Mouse (Mus musculus): ENCODE results near the gene Serinc3. TPM values are rescaled to one million over a fixed set of nuclear protein-coding genes. Genes with fewer than 3 reads are reported as not detected.

The Serinc3 gene
- polyA plus RNA-seq, 1 experiment from 2014 or later, result 22.1 TPM

GRCm38 (mm10) chr2:163597661-163598060 is 47.3 kb downstream of the Serinc3 start:
- H3K4me1 ChIP-seq, result peaks cover 20% of the 10 kb centered on the region
- no peaks in the 10 kb centered on the region for H3K36me3 ChIP-seq (replicated peaks)
- WGBS, result 58% methylated on average over 4 of the region's 4 CpGs
- H3K27ac ChIP-seq (replicated peaks), result no peak overlapping the region
- no peaks in the 10 kb centered on the region for H3K27me3 ChIP-seq (replicated peaks; ENCODE audit: low read depth, poor library complexity, severe bottlenecking)
- DNase-seq (ENCODE audit: low spot score), result peak; percentile 39
- no peaks in the 10 kb centered on the region for H3K9me3 ChIP-seq
- no peak overlapping the region for H3K4me3 ChIP-seq

- Histone ChIP-seq H3K36me3 (replicated peaks) (no peaks in the 10 kb centered on the region), H3K27me3 (replicated peaks; ENCODE audit: low read depth, poor library complexity, severe bottlenecking) (no peaks in the 10 kb centered on the region), H3K4me1 (peaks cover 18% of the 10 kb centered on the region; the same call in 1 of the 2 replicates), H3K27ac (replicated peaks) (no peak overlapping the region), H3K4me3 (no peak overlapping the region), H3K9me3 (no peaks in the 10 kb centered on the region)
- 75% methylated on average over 3 of the region's 3 CpGs for WGBS
- DNase-seq (ENCODE audit: low spot score), result no peak
These were observed 48.1 kb downstream of the Serinc3 start for GRCm38 (mm10) chr2:163596873-163597155.

GRCm38 (mm10) chr2:163596057-163596872 is 48.7 kb downstream of the Serinc3 start:
- Histone ChIP-seq H3K4me1 (peaks cover 15% of the 10 kb centered on the region; the same call in 1 of the 2 replicates), H3K27me3 (replicated peaks; ENCODE audit: low read depth, poor library complexity, severe bottlenecking) (no peaks in the 10 kb centered on the region), H3K9me3 (no peaks in the 10 kb centered on the region), H3K27ac (replicated peaks) (no peak overlapping the region), H3K4me3 (no peak overlapping the region), H3K36me3 (replicated peaks) (no peaks in the 10 kb centered on the region)
- DNase-seq (ENCODE audit: low spot score), result peak; percentile 10
- WGBS, result 74% methylated on average over 13 of the region's 13 CpGs

- Histone ChIP-seq H3K9me3 (no peaks in the 10 kb centered on the region), H3K36me3 (replicated peaks) (no peaks in the 10 kb centered on the region), H3K4me1 (peaks cover 23% of the 10 kb centered on the region; the same call in 1 of the 2 replicates), H3K4me3 (no peak overlapping the region), H3K27ac (replicated peaks) (no peak overlapping the region; the same call in 1 of the 2 replicates), H3K27me3 (replicated peaks; ENCODE audit: low read depth, poor library complexity, severe bottlenecking) (no peaks in the 10 kb centered on the region)
- 18% methylated on average over 2 of the region's 2 CpGs for WGBS
- no peak for DNase-seq (ENCODE audit: low spot score)
These were observed 49.8 kb downstream of the Serinc3 start for GRCm38 (mm10) chr2:163595119-163595518.

GRCm38 (mm10) chr2:163593636-163594282 is 51.2 kb downstream of the Serinc3 start:
- Histone ChIP-seq H3K9me3 (no peaks in the 10 kb centered on the region), H3K4me3 (no peak overlapping the region), H3K4me1 (peaks cover 23% of the 10 kb centered on the region; the same call in 1 of the 2 replicates), H3K36me3 (replicated peaks) (no peaks in the 10 kb centered on the region), H3K27me3 (replicated peaks; ENCODE audit: low read depth, poor library complexity, severe bottlenecking) (no peaks in the 10 kb centered on the region), H3K27ac (replicated peaks) (no peak overlapping the region)
- no peak for DNase-seq (ENCODE audit: low spot score)
- WGBS, result 89% methylated on average over 10 of the region's 10 CpGs

GRCm38 (mm10) chr2:163592084-163592483 is 52.8 kb downstream of the Serinc3 start:
- peaks cover 23% of the 10 kb centered on the region; the same call in 1 of the 2 replicates for H3K4me1 ChIP-seq
- H3K9me3 ChIP-seq, result no peaks in the 10 kb centered on the region
- DNase-seq (ENCODE audit: low spot score), result no peak
- 0 out of 2 replicates have a peak, but pooled peaks cover 3% of the 10 kb centered on the region for H3K27me3 ChIP-seq (replicated peaks; ENCODE audit: low read depth, poor library complexity, severe bottlenecking)
- WGBS, result 68% methylated on average over 1 of the region's 1 CpGs
- H3K4me3 ChIP-seq, result no peak overlapping the region
- H3K36me3 ChIP-seq (replicated peaks), result no peaks in the 10 kb centered on the region
- H3K27ac ChIP-seq (replicated peaks), result no peak overlapping the region

- Histone ChIP-seq H3K27me3 (replicated peaks; ENCODE audit: low read depth, poor library complexity, severe bottlenecking) (0 out of 2 replicates have a peak, but pooled peaks cover 3% of the 10 kb centered on the region), H3K4me3 (no peak overlapping the region), H3K27ac (replicated peaks) (no peak overlapping the region), H3K36me3 (replicated peaks) (no peaks in the 10 kb centered on the region), H3K9me3 (no peaks in the 10 kb centered on the region), H3K4me1 (peaks cover 23% of the 10 kb centered on the region)
- 65% methylated on average over 5 of the region's 5 CpGs for WGBS
- DNase-seq (ENCODE audit: low spot score), result no peak
These were observed 53.9 kb downstream of the Serinc3 start for GRCm38 (mm10) chr2:163590996-163591395.

GRCm38 (mm10) chr2:163590211-163590610 is 54.7 kb downstream of the Serinc3 start:
- Histone ChIP-seq H3K9me3 (no peaks in the 10 kb centered on the region), H3K4me1 (peaks cover 17% of the 10 kb centered on the region), H3K27ac (replicated peaks) (no peak overlapping the region), H3K36me3 (replicated peaks) (no peaks in the 10 kb centered on the region), H3K27me3 (replicated peaks; ENCODE audit: low read depth, poor library complexity, severe bottlenecking) (0 out of 2 replicates have a peak, but pooled peaks cover 3% of the 10 kb centered on the region), H3K4me3 (no peak overlapping the region)
- 79% methylated on average over 12 of the region's 12 CpGs for WGBS
- DNase-seq (ENCODE audit: low spot score), result no peak

GRCm38 (mm10) chr2:163587506-163587905 is 57.4 kb downstream of the Serinc3 start:
- no peak overlapping the region for H3K27ac ChIP-seq (replicated peaks)
- no peak for DNase-seq (ENCODE audit: low spot score)
- no peaks in the 10 kb centered on the region for H3K9me3 ChIP-seq
- no peak overlapping the region for H3K4me3 ChIP-seq
- H3K27me3 ChIP-seq (replicated peaks; ENCODE audit: low read depth, poor library complexity, severe bottlenecking), result 0 out of 2 replicates have a peak, but pooled peaks cover 3% of the 10 kb centered on the region
- WGBS, result 86% methylated on average over 5 of the region's 5 CpGs
- H3K4me1 ChIP-seq, result peaks cover 12% of the 10 kb centered on the region
- no peaks in the 10 kb centered on the region for H3K36me3 ChIP-seq (replicated peaks)

- peaks cover 12% of the 10 kb centered on the region for H3K4me1 ChIP-seq
- H3K36me3 ChIP-seq (replicated peaks), result no peaks in the 10 kb centered on the region
- no peak overlapping the region for H3K27ac ChIP-seq (replicated peaks)
- 0 out of 2 replicates have a peak, but pooled peaks cover 3% of the 10 kb centered on the region for H3K27me3 ChIP-seq (replicated peaks; ENCODE audit: low read depth, poor library complexity, severe bottlenecking)
- no peak overlapping the region for H3K4me3 ChIP-seq
- H3K9me3 ChIP-seq, result no peaks in the 10 kb centered on the region
- WGBS, result 43% methylated on average over 19 of the region's 19 CpGs
- peak; percentile 67 for DNase-seq (ENCODE audit: low spot score)
These were observed 58.3 kb downstream of the Serinc3 start for GRCm38 (mm10) chr2:163586384-163587261.

- no peak for DNase-seq (ENCODE audit: low spot score)
- H3K27ac ChIP-seq (replicated peaks), result no peak overlapping the region
- 83% methylated on average over 10 of the region's 10 CpGs for WGBS
These were observed 60.9 kb downstream of the Serinc3 start for GRCm38 (mm10) chr2:163584088-163584426.

More at GRCm38 (mm10) chr2:163584088-163584426, 60.9 kb downstream of the Serinc3 start:
- Histone ChIP-seq H3K4me3 (no peak overlapping the region), H3K9me3 (no peaks in the 10 kb centered on the region), H3K27me3 (replicated peaks; ENCODE audit: low read depth, poor library complexity, severe bottlenecking) (0 out of 2 replicates have a peak, but pooled peaks cover 3% of the 10 kb centered on the region), H3K4me1 (peaks cover 4% of the 10 kb centered on the region; the same call in 1 of the 2 replicates), H3K36me3 (replicated peaks) (no peaks in the 10 kb centered on the region)
